Comparison of ENCODE assay signal across 8 mouse cellular contexts in the genomic region with DNA sequence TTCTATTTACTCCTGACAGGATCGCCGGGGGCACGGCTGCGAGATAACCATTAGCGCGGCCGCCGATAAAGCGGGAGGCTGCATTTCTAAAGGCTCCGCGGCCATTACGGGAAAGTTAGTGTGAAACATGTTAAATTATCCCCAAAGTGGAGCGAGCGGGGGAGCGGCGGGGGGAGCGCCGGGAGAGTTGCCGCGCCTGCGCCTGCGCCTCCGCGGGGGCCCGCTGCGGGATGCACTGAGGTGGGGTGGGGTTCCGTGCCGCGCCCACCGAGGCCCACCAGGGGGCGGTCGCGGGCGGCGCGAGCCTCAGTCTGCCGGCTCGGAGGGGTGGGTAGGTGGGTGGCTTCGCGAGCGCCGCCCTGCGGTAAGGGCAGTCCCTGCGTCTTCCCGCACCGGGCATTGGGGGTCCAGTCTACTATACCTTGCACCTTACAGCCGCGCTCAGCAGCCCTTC.
DNase-seq lines count a peak whose midpoint lies in the region; ATAC-seq and TF ChIP-seq lines count a peak whose summit lies in the region.

No protein-coding gene starts in this region.

- no peaks in the 10 kb centered on the region for H3K4me1 ChIP-seq in cerebellum, adult 2 months (ENCODE audit: control insufficient read depth, insufficient read depth, low read length)
- H3K4me1 ChIP-seq in ES-Bruce4 (ENCODE audit: control insufficient read depth, insufficient read depth, low read length) = peaks cover 2% of the 10 kb centered on the region
- H3K4me1 ChIP-seq in embryonic facial prominence, embryonic 15.5 days = peaks cover 6% of the 10 kb centered on the region; the same call in 1 of the 2 replicates
- H3K4me1 ChIP-seq in hindbrain, embryonic 16.5 days (ENCODE audit: control insufficient read depth, insufficient read depth, low read depth, low read length) = peaks cover 8% of the 10 kb centered on the region
- peaks cover 36% of the 10 kb centered on the region for H3K4me1 ChIP-seq in neural tube, embryonic 15.5 days

- ATAC-seq in embryonic facial prominence, embryonic 15.5 days (ENCODE audit: insufficient number of reproducible peaks, low FRiP score, low TSS enrichment, low read depth) = no peak
- ATAC-seq in hindbrain, embryonic 16.5 days = peak; percentile 48; the same call in 1 of the 2 replicates
- no peak for ATAC-seq in neural tube, embryonic 15.5 days (ENCODE audit: low FRiP score)

- no peaks in the 10 kb centered on the region for H3K36me3 ChIP-seq in ES-Bruce4 (ENCODE audit: control insufficient read depth, insufficient read depth, low read length, poor library complexity, severe bottlenecking)
- H3K36me3 ChIP-seq in embryonic facial prominence, embryonic 15.5 days = no peaks in the 10 kb centered on the region
- H3K36me3 ChIP-seq in hindbrain, embryonic 16.5 days (ENCODE audit: control insufficient read depth, insufficient read depth, low read length) = no peaks in the 10 kb centered on the region
- H3K36me3 ChIP-seq in neural tube, embryonic 15.5 days = no peaks in the 10 kb centered on the region

- no peak for TF ChIP-seq POLR2A in cerebellum, adult 2 months (IDR thresholded peaks at IDR 0.05; ENCODE audit: borderline replicate concordance, insufficient read depth, low read length)
- TF ChIP-seq POLR2A in ES-Bruce4 (IDR thresholded peaks at IDR 0.05; ENCODE audit: insufficient read depth, low read length) = no peak

- H3K9me3 ChIP-seq in ES-Bruce4 (replicated peaks; ENCODE audit: control insufficient read depth, insufficient read depth, low read length, poor library complexity, severe bottlenecking) = no peaks in the 10 kb centered on the region
- no peaks in the 10 kb centered on the region for H3K9me3 ChIP-seq in embryonic facial prominence, embryonic 15.5 days (replicated peaks)
- H3K9me3 ChIP-seq in hindbrain, embryonic 16.5 days (ENCODE audit: control insufficient read depth, low read length) = no peaks in the 10 kb centered on the region
- no peaks in the 10 kb centered on the region for H3K9me3 ChIP-seq in neural tube, embryonic 15.5 days (replicated peaks)

- DNase-seq in cerebellum, adult 2 months = no peak
- DNase-seq in cerebellum, adult 9-11 months = no peak
- DNase-seq in liver = peak; percentile 35
- no peak for DNase-seq in urinary bladder, postnatal 4 days (ENCODE audit: low spot score in 2 of 2)

- TF ChIP-seq CTCF in cerebellum, adult 2 months (IDR thresholded peaks at IDR 0.05; ENCODE audit: borderline replicate concordance, insufficient read depth, low read depth, low read length) = peak; percentile 27; the same call in 1 of the 2 replicates
- TF ChIP-seq CTCF in ES-Bruce4 (IDR thresholded peaks at IDR 0.05; ENCODE audit: low read depth, low read length) = peak; percentile 79

- H3K27ac ChIP-seq in cerebellum, adult 2 months (ENCODE audit: insufficient read depth, low read length) = no peak overlapping the region
- no peak overlapping the region for H3K27ac ChIP-seq in ES-Bruce4 (ENCODE audit: insufficient read depth, low read length)
- no peak overlapping the region for H3K27ac ChIP-seq in embryonic facial prominence, embryonic 15.5 days (replicated peaks)
- H3K27ac ChIP-seq in hindbrain, embryonic 16.5 days (ENCODE audit: low read depth, low read length) = no peak overlapping the region
- H3K27ac ChIP-seq in neural tube, embryonic 15.5 days (replicated peaks) = no peak overlapping the region

- peak overlapping the region; percentile 38 for H3K4me2 ChIP-seq in embryonic facial prominence, embryonic 15.5 days (replicated peaks)
- peak overlapping the region; percentile 56 for H3K4me2 ChIP-seq in hindbrain, embryonic 16.5 days (ENCODE audit: low read length)
- peak overlapping the region; percentile 56 for H3K4me2 ChIP-seq in neural tube, embryonic 15.5 days

- H3K27me3 ChIP-seq in cerebellum, adult 2 months (ENCODE audit: control insufficient read depth, insufficient read depth, low read length) = peaks cover 4% of the 10 kb centered on the region; the same call in 1 of the 2 replicates
- H3K27me3 ChIP-seq in ES-Bruce4 (ENCODE audit: control insufficient read depth, insufficient read depth, low read length, poor library complexity, severe bottlenecking) = no peaks in the 10 kb centered on the region
- H3K27me3 ChIP-seq in embryonic facial prominence, embryonic 15.5 days = peaks cover 89% of the 10 kb centered on the region
- peaks cover 50% of the 10 kb centered on the region for H3K27me3 ChIP-seq in hindbrain, embryonic 16.5 days (replicated peaks; ENCODE audit: control insufficient read depth, insufficient read depth, low read length)
- peaks cover 80% of the 10 kb centered on the region for H3K27me3 ChIP-seq in neural tube, embryonic 15.5 days (replicated peaks)

- TF ChIP-seq EP300 in ES-Bruce4 (IDR thresholded peaks at IDR 0.05; ENCODE audit: insufficient read depth, low read depth, low read length) = 0 out of 2 replicates have a peak, but pooled peaks have one; percentile 24

- 3% methylated on average over 48 of the region's 48 CpGs for WGBS in cerebellum, adult 2 months
- WGBS in embryonic facial prominence, embryonic 15.5 days = 1% methylated on average over 48 of the region's 48 CpGs
- WGBS in hindbrain, embryonic 16.5 days = 2% methylated on average over 41 of the region's 48 CpGs
- WGBS in neural tube, embryonic 15.5 days = under 1% methylated on average over 48 of the region's 48 CpGs

- H3K4me3 ChIP-seq in cerebellum, adult 2 months (replicated peaks; ENCODE audit: insufficient read depth, low read depth, low read length) = no peak overlapping the region
- H3K4me3 ChIP-seq in ES-Bruce4 (ENCODE audit: low read depth, low read length) = peak overlapping the region; percentile 70
- H3K4me3 ChIP-seq in embryonic facial prominence, embryonic 15.5 days (replicated peaks) = peak overlapping the region; percentile 28
- H3K4me3 ChIP-seq in hindbrain, embryonic 16.5 days (ENCODE audit: low read length) = peak overlapping the region; percentile 32
- H3K4me3 ChIP-seq in neural tube, embryonic 15.5 days (replicated peaks) = peak overlapping the region; percentile 30

- H3K9ac ChIP-seq in ES-Bruce4 (ENCODE audit: low read depth, poor library complexity, severe bottlenecking) = peak overlapping the region; percentile 35
- H3K9ac ChIP-seq in embryonic facial prominence, embryonic 15.5 days = no peak overlapping the region
- no peak overlapping the region for H3K9ac ChIP-seq in hindbrain, embryonic 16.5 days (ENCODE audit: low read depth, low read length)
- no peak overlapping the region for H3K9ac ChIP-seq in neural tube, embryonic 15.5 days (replicated peaks)
